23 mouse cellular contexts compared by ENCODE assay signal in genomic region chr5:134799911-134800310, GRCm38 (mm10). TPM values are rescaled to one million over a fixed set of nuclear protein-coding genes. Genes with fewer than 3 reads are reported as not detected.
"Had no signal": no experiment of that assay in that cellular context is flagged by ENCODE, and none has a peak within 500 bp of the region (broad histone marks: within the 10 kb centered on the region; RNA-seq: fewer than 3 reads in every experiment).

No protein-coding gene starts in this region.

- H3K9me3 ChIP-seq: liver, embryonic 15.5 days; stomach, embryonic 15.5 days had no signal

- H3K4me1 ChIP-seq: liver, embryonic 15.5 days; midbrain, embryonic 10.5 days; midbrain, embryonic 12.5 days had no signal

- H3K36me3 ChIP-seq: liver, embryonic 15.5 days; midbrain, embryonic 10.5 days; midbrain, embryonic 12.5 days; neural tube, embryonic 13.5 days; neural tube, embryonic 15.5 days; stomach, embryonic 15.5 days had no signal

- H3K27ac ChIP-seq: liver, embryonic 15.5 days; midbrain, embryonic 10.5 days; midbrain, embryonic 12.5 days; neural tube, embryonic 13.5 days; neural tube, embryonic 15.5 days; stomach, embryonic 15.5 days; stomach, postnatal 0 days had no signal

- H3K4me3 ChIP-seq: liver, embryonic 15.5 days; midbrain, embryonic 10.5 days; midbrain, embryonic 12.5 days; myocyte; neural tube, embryonic 13.5 days; neural tube, embryonic 15.5 days; stomach, embryonic 15.5 days had no signal

- DNase-seq: lung, adult 18-20 months; lung, embryonic 14.5 days; lung, postnatal 10 days; lung, postnatal 4 days; midbrain, embryonic 14.5 days; retina, postnatal 1 day; right cerebral cortex, adult 18-20 months; right cerebral cortex, postnatal 25 days; right cerebral cortex, postnatal 4 days; spleen, adult 18-20 months; thymus, adult 18-20 months; thymus, postnatal 14 days; thymus, postnatal 36 days had no signal

- H3K9ac ChIP-seq: liver, embryonic 15.5 days; lung, embryonic 14.5 days; midbrain, embryonic 12.5 days; neural tube, embryonic 13.5 days; neural tube, embryonic 15.5 days; stomach, embryonic 15.5 days had no signal

RNA-seq across cellular contexts. Expression of gene Eln, which starts 52.8 kb away (rescaled TPM):
- total RNA-seq: megakaryocyte, adult 5-6 weeks; megakaryocyte-erythroid progenitor cell, adult 5-6 weeks had no signal
